11 mouse cellular contexts compared by ENCODE assay signal in genomic region chr4:110290544-110291095, GRCm38 (mm10).
DNase-seq lines count a peak whose midpoint lies in the region; ATAC-seq lines count a peak whose summit lies in the region.
"Had no signal": no experiment of that assay in that cellular context is flagged by ENCODE, and none has a peak within 500 bp of the region (broad histone marks: within the 10 kb centered on the region; RNA-seq: fewer than 3 reads in every experiment).

No protein-coding gene starts in this region.

- ATAC-seq in hindbrain, embryonic 13.5 days (ENCODE audit: low FRiP score): no peak; the same call in 1 of the 2 replicates
- ATAC-seq in neural tube, embryonic 14.5 days (ENCODE audit: low read depth): peak; percentile 55
- ATAC-seq in kidney, embryonic 16.5 days (ENCODE audit: low FRiP score, low TSS enrichment): no peak

- 40% methylated on average over 7 of the region's 7 CpGs for WGBS in hindbrain, embryonic 13.5 days
- WGBS in neural tube, embryonic 14.5 days: 33% methylated on average over 7 of the region's 7 CpGs
- 72% methylated on average over 7 of the region's 7 CpGs for WGBS in kidney, embryonic 16.5 days

- peaks cover 15% of the 10 kb centered on the region for H3K4me1 ChIP-seq in hindbrain, embryonic 13.5 days (replicated peaks)
- 0 out of 2 replicates have a peak, but pooled peaks cover 2% of the 10 kb centered on the region for H3K4me1 ChIP-seq in neural tube, embryonic 14.5 days (ENCODE audit: control insufficient read depth, insufficient read depth, low read length)
- H3K4me1 ChIP-seq in kidney, embryonic 16.5 days (ENCODE audit: insufficient read depth, low read length): peaks cover 11% of the 10 kb centered on the region

- peak overlapping the region; percentile 72 for H3K9ac ChIP-seq in hindbrain, embryonic 13.5 days
- peak overlapping the region; percentile 63 for H3K9ac ChIP-seq in neural tube, embryonic 14.5 days (replicated peaks; ENCODE audit: low read depth, low read length)
- H3K9ac ChIP-seq in kidney, embryonic 16.5 days (replicated peaks; ENCODE audit: low read length): no peak overlapping the region

- H3K27me3 ChIP-seq in hindbrain, embryonic 13.5 days: no peaks in the 10 kb centered on the region
- no peaks in the 10 kb centered on the region for H3K27me3 ChIP-seq in neural tube, embryonic 14.5 days (ENCODE audit: control insufficient read depth, insufficient read depth, low read length)
- no peaks in the 10 kb centered on the region for H3K27me3 ChIP-seq in kidney, embryonic 16.5 days (ENCODE audit: insufficient read depth, low read length)

- peak overlapping the region; percentile 60 for H3K4me2 ChIP-seq in hindbrain, embryonic 13.5 days
- H3K4me2 ChIP-seq in neural tube, embryonic 14.5 days (ENCODE audit: low read depth, low read length): peak overlapping the region; percentile 51
- H3K4me2 ChIP-seq in kidney, embryonic 16.5 days (replicated peaks; ENCODE audit: low read depth, low read length): no peak overlapping the region

- peak overlapping the region; percentile 43 for H3K4me3 ChIP-seq in hindbrain, embryonic 13.5 days
- H3K4me3 ChIP-seq in neural tube, embryonic 14.5 days (ENCODE audit: low read depth, low read length): peak overlapping the region; percentile 60
- no peak overlapping the region for H3K4me3 ChIP-seq in kidney, embryonic 16.5 days (ENCODE audit: low read length)

- peak overlapping the region; percentile 91 for H3K27ac ChIP-seq in hindbrain, embryonic 13.5 days
- H3K27ac ChIP-seq in neural tube, embryonic 14.5 days (ENCODE audit: low read depth, low read length): peak overlapping the region; percentile 89
- no peak overlapping the region for H3K27ac ChIP-seq in kidney, embryonic 16.5 days (ENCODE audit: low read length)

- no peaks in the 10 kb centered on the region for H3K36me3 ChIP-seq in hindbrain, embryonic 13.5 days
- no peaks in the 10 kb centered on the region for H3K36me3 ChIP-seq in neural tube, embryonic 14.5 days (ENCODE audit: control insufficient read depth, insufficient read depth, low read length)
- H3K36me3 ChIP-seq in kidney, embryonic 16.5 days (ENCODE audit: insufficient read depth, low read length): no peaks in the 10 kb centered on the region

- no peaks in the 10 kb centered on the region for H3K9me3 ChIP-seq in hindbrain, embryonic 13.5 days
- no peaks in the 10 kb centered on the region for H3K9me3 ChIP-seq in neural tube, embryonic 14.5 days (ENCODE audit: control insufficient read depth, low read length)
- no peaks in the 10 kb centered on the region for H3K9me3 ChIP-seq in kidney, embryonic 16.5 days (ENCODE audit: low read length)

- peak; percentile 22 for DNase-seq in layer of hippocampus, adult 9-11 months
- no peak for DNase-seq in layer of hippocampus, adult 18-20 months (ENCODE audit: low spot score in 2 of 2)
- DNase-seq in cerebellum, postnatal 25 days: peak; percentile 48 to 58
- no peak for DNase-seq in gastrocnemius, postnatal 4 days (ENCODE audit: low spot score in 2 of 2)
- DNase-seq in heart, adult 8-10 months (ENCODE audit: low spot score): no peak
- DNase-seq: adrenal gland, adult 2 months; heart, postnatal 4 days; lung, postnatal 4 days had no signal

Comparison
In these comparisons a context has a peak if more than half of its experiments do, and no peak if none do; other contexts are left out.
1. DNase-seq: peak in layer of hippocampus, adult 9-11 months (single experiment) and cerebellum, postnatal 25 days (2 of 2); none in layer of hippocampus, adult 18-20 months (0 of 2), gastrocnemius, postnatal 4 days (0 of 2) and heart, adult 8-10 months (single experiment).